Mouse (Mus musculus) adipocyte (in vitro differentiated cells): ENCODE measurements around the gene Pop5.

Experiments
- DNase-seq: peaks from one replicate; pipeline ENCODE4 v3.0.0-alpha.2; 2016; ENCODE audit warnings: low spot score

Gene Pop5

GRCm38 (mm10) chr5:115262502-115263291 is 27.1 kb downstream of the Pop5 start:
- DNase-seq, result no peak

GRCm38 (mm10) chr5:115266340-115266739 is 30.7 kb downstream of the Pop5 start:
- DNase-seq, result no peak

GRCm38 (mm10) chr5:115266787-115267468 is 31.3 kb downstream of the Pop5 start:
- peak; percentile 74 for DNase-seq

- peak; percentile 62 for DNase-seq
These were observed 31.9 kb downstream of the Pop5 start for GRCm38 (mm10) chr5:115267469-115268045.

DNA sequence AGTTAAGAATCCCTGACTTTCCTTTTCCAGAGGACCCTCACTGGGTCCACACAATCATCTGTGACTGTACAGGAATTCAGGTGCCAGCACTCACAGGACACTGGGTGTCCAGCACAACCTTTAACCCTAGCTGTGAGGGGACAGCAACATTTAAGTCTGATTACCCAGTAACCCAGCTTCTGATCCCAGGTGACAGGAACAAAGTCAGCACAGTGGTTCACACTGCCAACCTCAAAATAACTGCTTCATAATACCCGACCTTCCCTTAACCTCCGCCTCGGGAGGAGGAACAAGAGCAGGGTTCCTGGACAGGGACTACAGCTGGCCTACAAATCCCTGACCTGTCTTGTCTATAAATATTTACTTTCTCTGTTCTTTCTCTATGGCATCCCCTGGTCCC is 32.6 kb downstream of the Pop5 start:
- no peak for DNase-seq

GRCm38 (mm10) chr5:115269969-115270368 is 34.3 kb downstream of the Pop5 start:
- DNase-seq, result no peak

DNA sequence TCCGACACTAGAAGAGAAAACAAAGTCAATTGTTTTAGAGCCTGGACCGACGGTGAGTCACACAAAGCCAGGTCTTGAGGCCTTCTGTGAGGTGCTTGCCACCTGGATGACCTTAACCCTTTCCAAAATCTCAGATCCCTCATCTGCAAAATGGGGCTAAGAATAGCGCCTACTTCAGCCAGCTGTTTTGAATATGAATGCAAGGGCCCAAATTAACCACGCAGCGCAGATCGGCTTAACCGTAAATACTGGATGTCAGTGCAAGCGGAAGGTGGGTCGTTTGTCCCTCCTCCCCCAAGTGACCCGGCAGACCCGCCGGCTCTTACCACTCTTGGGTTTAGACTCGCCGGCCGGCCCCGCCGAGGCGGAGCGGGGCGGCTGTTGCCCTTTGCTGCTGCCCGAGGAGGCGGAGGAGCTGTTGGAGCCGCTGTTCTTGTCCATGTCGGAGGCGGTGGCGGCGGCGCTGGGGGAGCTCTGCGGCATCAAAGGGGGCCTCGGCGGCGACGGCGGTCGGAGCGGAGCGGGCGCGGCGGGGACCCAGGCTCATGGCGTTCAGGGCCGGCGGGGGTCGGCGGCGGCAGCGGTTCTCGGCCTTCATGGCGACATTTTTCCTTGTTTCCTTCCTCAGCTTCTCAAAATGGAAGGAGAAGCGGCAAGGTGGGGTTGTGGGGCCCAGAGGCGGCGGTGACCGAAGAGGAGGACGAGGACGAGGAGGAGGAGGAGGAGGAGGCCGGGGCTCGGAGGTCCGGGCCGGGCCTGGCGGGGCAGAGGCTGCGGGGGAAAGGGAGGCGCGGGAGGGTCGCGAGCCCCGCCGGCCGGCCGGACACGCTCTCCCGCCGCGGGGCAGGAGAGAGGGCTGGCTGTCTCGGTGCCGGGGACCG is 36.5 kb downstream of the Pop5 start:
- peak; percentile 55 for DNase-seq

DNA sequence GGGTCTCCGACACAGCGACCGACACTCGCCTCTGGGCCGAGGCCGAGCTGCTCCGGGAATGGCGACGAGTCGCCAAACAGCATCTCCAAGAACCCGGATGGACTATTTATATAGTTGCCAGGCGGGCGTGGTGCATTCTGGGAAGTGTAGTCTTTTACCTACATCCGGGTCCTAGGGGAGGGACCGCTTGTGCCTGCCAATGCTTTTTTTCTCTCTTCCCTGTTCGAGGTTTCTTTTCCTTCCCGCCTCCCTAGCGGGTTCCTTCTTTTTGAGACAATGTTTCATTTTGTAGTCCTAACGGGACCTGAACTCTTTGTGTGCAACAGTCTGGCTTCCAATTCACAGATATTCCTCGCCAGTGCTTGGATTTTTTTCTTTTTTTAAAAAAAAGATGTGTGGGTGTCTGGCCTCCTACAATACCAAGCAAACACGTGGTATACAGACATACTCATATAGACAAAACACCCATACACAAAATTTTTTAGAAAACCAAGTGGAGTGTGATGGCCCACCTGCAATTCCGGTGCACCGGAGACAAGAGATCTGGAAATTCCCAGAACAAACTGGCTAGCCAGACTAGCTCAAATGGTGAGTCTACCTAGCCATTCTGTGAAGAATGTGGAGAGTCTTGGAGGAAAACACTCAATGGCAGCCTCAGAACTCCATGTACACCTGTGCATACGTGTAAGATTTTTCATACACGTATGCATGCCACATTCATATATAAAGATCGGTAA is 37.3 kb downstream of the Pop5 start, which contains the start of gene Rnf10:
Gene Rnf10 (minus strand): TSS at position 87 of the 737 bp plus-strand sequence.
- DNase-seq, result peak; percentile 99

DNA sequence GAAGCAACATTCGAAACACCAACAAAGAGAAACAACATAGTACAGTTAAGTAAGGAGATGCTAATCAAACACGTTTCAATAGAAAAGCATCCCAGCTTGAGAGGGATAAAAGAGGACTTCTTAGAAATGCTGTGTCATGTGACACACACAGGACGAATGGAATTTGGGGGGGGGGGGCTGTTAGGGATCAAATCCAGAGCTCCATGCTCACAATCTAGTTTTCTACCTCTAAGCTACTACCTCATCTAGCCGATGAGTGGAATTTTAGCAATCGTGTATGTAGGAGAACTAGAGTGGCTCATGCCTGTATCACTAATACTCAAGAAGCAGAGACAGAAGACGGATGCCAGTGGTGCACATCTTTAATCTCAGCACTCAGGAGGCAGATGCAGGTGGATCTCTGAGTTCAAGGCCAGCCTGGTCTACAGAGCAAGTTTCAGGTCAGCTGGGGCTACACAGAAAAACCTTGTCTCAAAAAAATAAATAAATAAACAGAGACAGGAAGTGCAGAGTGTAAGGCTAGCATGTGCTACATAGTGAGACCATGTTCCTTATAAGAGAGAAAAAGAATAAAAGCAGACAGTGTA is 38.0 kb downstream of the Pop5 start:
- DNase-seq, result no peak

DNA sequence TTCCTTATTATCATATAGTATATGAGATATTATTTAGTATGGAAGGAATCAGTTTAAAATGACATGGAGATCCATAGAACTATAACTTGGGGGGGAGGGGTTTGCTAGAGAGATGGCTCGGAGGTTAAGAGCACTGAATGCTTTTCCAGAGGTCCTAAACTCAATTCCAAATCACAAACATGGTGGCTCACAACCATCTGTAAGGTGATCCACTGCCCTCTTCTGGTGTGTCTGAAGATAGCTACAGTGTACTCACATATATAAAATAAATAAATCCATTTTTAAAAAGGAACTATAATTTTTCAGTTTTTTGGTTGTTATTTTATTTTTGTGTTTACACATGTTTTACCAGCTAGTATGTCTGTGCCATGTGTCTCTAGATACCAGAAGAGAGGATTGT is 38.7 kb downstream of the Pop5 start:
- DNase-seq, result no peak

GRCm38 (mm10) chr5:115274771-115275170 is 39.1 kb downstream of the Pop5 start:
- DNase-seq, result no peak

DNA sequence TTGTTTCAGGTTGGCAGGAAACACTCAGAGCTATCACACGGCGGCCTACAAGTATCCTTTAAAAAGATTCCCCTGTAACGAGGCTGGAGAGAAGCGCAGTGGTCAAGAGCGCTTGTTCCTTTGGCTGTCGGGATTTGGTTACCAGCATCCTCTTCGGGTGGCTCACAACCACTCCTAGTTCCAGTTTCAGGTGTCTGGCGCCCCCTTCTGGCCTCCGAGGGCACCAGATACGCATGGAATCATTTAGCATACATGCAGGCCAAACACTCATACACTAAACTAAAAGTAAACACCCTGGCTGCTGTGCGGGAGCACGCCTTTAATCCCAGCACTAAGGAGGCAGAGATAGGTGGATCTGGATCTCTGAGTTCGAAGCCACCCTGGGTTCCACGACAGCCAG is 40.4 kb downstream of the Pop5 start:
- DNase-seq, result no peak

DNA sequence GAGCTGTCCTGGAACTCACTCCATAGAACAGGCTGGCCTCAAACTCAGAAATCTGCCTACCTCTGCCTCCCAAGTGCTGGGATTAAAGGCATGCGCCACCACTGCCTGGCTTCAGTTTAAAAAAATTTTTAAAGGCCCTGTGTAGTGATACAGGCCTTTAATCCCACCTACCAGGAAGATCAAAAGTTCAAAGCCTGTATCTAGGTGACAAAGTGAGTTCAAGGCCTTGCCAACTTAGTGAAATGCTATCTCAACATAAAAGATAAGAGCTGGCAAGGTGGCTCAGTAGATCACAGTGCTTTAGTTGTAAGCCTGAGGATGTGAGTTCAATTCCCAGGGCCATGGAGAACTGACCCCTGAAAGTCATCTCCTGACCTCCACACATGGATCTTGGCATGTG is 42.4 kb downstream of the Pop5 start:
- DNase-seq, result no peak

DNA sequence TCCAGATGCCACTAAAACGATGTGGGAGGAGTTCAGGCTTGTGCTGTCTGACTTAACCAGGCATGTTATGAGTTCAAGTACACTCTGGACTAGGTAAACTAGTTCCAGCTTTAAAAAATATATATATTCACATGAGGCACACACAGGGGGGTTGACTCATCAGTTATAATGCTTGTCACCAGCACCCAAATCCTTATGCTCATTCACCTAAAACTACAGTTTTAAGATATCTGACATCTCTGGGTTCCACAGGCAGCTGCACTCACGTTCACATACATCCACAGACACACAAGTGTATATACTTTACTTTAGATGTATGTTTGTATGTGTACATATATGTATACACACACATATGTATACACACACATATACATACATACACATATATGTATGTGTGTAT is 43.1 kb downstream of the Pop5 start:
- no peak for DNase-seq

GRCm38 (mm10) chr5:115279226-115280049 is 43.8 kb downstream of the Pop5 start, which contains the start of gene Coq5:
TSS of gene Coq5 (plus strand) at chr5:115279666.
- DNase-seq, result peak; percentile 86

DNA sequence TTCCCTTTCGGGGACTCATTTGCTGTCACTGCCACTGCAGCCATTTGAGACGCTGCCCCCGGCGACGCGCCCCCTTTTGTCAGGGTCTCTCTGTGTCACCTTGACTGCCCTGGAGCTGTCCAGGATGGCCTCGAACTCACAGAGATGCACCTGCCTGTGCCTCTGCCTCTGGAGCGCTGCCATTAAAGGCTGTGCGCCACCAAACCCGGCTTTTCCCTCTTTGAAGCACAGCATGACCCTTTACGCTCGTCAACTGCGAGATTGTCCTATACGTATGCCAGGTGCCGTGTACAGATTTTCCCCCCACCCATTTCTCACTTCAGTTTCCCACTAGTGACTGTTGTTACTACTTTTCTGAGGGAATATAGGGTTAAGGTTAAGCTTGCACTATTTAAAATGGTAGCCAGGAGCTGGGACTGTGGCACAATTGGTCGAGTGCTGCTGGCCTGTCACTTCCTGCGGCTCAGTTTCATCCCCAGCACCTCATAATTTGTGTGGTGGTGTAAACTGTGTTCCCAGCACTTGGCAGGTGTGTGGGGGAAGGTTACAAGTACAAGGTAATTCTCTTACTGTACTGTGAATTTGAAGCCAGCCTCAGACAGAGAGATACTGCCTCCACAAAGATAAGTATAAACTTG is 44.5 kb downstream of the Pop5 start:
- DNase-seq, result peak; percentile 53

DNA sequence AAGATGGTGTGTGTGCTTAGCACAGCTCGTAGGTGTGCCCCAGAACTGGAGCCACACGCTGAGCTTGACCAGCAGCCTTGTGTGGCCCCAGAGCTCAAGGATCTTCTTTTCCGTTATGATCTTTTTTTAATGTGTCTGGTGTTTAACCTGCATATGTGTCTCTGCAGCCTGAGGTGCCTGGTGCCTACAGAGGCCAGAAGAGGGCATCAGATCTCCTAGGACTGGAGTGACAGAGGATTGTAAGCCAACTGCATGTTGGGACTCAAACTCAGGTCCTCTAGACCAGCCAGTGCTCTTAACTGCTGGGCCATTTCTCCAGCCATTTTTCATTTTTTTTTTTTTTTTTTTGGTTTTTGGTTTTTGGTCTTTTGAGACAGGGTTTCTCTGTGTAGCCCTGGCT is 49.1 kb downstream of the Pop5 start:
- DNase-seq, result no peak

DNA sequence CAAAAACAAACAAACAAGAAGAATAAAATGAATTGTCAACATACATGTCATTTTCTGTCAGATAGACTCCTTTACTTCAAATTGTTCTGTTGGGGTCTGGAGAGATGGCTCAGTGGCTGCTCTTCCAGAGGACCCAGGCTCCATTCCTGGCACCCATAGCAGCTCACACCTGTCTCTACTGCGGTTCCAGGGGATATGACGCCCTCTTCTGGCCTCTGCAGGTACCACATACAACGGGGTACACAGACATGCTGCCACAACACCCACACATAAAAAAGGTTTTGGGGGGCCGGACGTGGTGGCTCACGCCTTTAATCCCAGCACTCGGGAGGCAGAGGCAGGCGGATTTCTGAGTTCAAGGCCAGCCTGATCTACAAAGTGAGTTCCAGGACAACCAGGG is 58.5 kb downstream of the Pop5 start:
- no peak for DNase-seq
